Mouse (Mus musculus) bone marrow macrophage, adult 2 months (primary cell): ENCODE measurements around the gene BC005624.

Experiments used
- CTCF ChIP-seq: IDR thresholded peaks from 2 replicates; pipeline ENCODE4 v1.5.1; 2012; ENCODE audit warnings: low read depth, mild to moderate bottlenecking, low read length, moderate library complexity
- POLR2A ChIP-seq: IDR thresholded peaks from 2 replicates; pipeline ENCODE4 v1.6.1; 2012; ENCODE audit warnings: mild to moderate bottlenecking, low read depth, low read length, borderline replicate concordance

GRCm38 (mm10) chr2:30938574-30938991 lies 43.4 kb downstream of the BC005624 start:
- TF ChIP-seq CTCF = no peak
- TF ChIP-seq POLR2A = no peak
